Mouse (Mus musculus) kidney, embryonic 15.5 days (tissue): ENCODE measurements at regions not wholly inside any gene's neighbourhood (a gene's known extent, or its start where the extent isn't known, plus 50 kb on each side); places are given as distances from the start of the nearest gene placed in this dataset.

Source experiments
- ATAC-seq: fragments of 200-750 bp; cut with Nextera tagmentation; replicated peaks from 2 replicates; pipeline ENCODE4 v1.8.0; 2017; ENCODE audit warnings: moderate TSS enrichment; ENCODE audit not compliant: low FRiP score
- H3K27ac ChIP-seq: fragments of 300-500 bp; sonication (generic); 2 replicates; pipeline ENCODE4 v1.5.1; 2015; ENCODE audit warnings: mild to moderate bottlenecking, inconsistent platforms
- H3K27me3 ChIP-seq: fragments of 300-500 bp; sonication (generic); 2 replicates; pipeline ENCODE4 v1.6.1; 2015; ENCODE audit warnings: inconsistent platforms
- H3K36me3 ChIP-seq: fragments of 300-500 bp; sonication (generic); 2 replicates; pipeline ENCODE4 v1.6.1; 2015; ENCODE audit warnings: inconsistent platforms
- H3K4me1 ChIP-seq: fragments of 300-500 bp; sonication (generic); 2 replicates; pipeline ENCODE4 v1.6.1; 2015; ENCODE audit warnings: inconsistent platforms
- H3K4me2 ChIP-seq: fragments of 300-500 bp; sonication (generic); 2 replicates; pipeline ENCODE4 v1.6.1; 2015; ENCODE audit warnings: moderate library complexity, mild to moderate bottlenecking, inconsistent platforms
- H3K4me3 ChIP-seq: fragments of 300-500 bp; sonication (generic); replicated peaks from 2 replicates; pipeline ENCODE4 v1.5.1; 2015; ENCODE audit warnings: mild to moderate bottlenecking, inconsistent platforms
- H3K9ac ChIP-seq: fragments of 300-500 bp; sonication (generic); 2 replicates; pipeline ENCODE4 v1.6.1; 2015; ENCODE audit warnings: mild to moderate bottlenecking, inconsistent platforms
- H3K9me3 ChIP-seq: fragments of 300-500 bp; sonication (generic); replicated peaks from 2 replicates; pipeline ENCODE4 v1.6.1; 2016; ENCODE audit warnings: inconsistent platforms
- WGBS: fragments of 180-500 bp; shearing (Covaris S2); methylation state at CpG from one replicate; pipeline ENCODE4 v1.1.7; 2015; ENCODE audit warnings: mixed read lengths; 5-methylcytosine and 5-hydroxymethylcytosine counted together

DNA sequence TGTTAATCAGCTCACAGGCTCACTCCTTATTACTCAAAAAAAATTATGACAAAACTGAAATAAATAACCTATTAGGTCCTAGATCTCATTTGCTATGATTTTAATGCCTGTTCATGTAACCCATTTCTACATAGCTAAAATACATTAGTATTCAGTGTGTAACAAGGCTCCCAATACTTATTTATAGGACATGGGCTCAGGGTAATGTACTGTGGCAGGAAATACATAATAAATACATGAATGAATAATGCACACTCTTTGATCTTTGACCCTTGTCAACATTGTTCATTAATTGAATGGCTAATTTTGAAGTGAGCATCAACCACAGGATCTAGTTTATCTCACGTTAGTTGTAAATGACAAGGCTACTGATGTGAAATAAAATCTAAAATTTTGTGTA is 340.4 kb upstream of the Tecrl start:
- no peak for ATAC-seq

DNA sequence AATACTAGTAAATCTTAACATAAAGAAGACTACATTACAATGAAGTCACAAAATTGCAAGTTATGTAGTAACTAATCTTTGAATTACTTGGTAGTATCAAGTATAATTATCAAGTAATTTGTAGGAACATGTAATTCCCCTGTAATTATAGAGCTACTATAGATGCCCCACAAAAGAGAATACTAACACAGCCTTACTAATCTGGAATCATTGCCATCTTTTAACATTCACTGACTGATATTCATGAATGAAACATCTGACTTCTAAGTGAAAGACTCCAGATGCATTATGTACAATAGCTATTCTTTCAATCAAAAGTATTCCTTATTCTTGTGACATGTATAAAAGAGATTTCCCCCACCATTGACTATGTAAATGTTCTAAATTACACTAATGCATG is 337.3 kb upstream of the Tecrl start:
- Histone ChIP-seq H3K27ac (no peak overlapping the region), H3K4me2 (no peak overlapping the region), H3K36me3 (no peaks in the 10 kb centered on the region), H3K9ac (no peak overlapping the region), H3K4me3 (no peak overlapping the region), H3K27me3 (no peaks in the 10 kb centered on the region), H3K4me1 (no peaks in the 10 kb centered on the region), H3K9me3 (no peaks in the 10 kb centered on the region)
- no peak for ATAC-seq

More for the DNA sequence above, 340.4 kb upstream of the Tecrl start:
- Histone ChIP-seq H3K4me1 (no peaks in the 10 kb centered on the region), H3K9ac (no peak overlapping the region), H3K27ac (no peak overlapping the region), H3K4me3 (no peak overlapping the region), H3K4me2 (no peak overlapping the region), H3K36me3 (no peaks in the 10 kb centered on the region), H3K9me3 (no peaks in the 10 kb centered on the region), H3K27me3 (no peaks in the 10 kb centered on the region)
- 66% methylated on average over 1 of the region's 1 CpGs for whole genome bisulfite sequencing

DNA sequence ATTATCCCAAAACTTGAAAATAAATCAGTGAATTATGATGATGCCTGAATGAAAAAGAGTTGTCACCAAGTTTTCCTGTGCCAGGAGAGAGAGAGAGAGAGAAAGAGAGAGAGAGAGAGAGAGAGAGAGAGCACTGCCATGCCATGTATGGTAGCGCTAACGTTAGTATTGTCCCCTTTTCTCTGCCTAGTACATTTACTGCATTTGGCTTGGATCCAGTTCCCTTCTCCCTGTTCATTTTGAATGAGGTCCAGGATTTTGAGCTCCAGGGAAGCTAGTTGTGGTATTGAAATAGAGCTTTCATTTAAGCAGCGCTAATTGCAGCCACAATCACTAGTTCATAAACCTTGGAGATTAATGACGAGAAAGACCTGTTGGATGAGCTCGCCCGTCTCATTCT is 323.4 kb upstream of the Tecrl start:
- Histone ChIP-seq H3K36me3 (no peaks in the 10 kb centered on the region), H3K4me1 (no peaks in the 10 kb centered on the region), H3K9ac (no peak overlapping the region), H3K4me3 (no peak overlapping the region), H3K9me3 (no peaks in the 10 kb centered on the region), H3K27ac (no peak overlapping the region), H3K27me3 (no peaks in the 10 kb centered on the region), H3K4me2 (no peak overlapping the region)
- no peak for ATAC-seq
- WGBS = 73% methylated on average over 6 of the region's 6 CpGs

DNA sequence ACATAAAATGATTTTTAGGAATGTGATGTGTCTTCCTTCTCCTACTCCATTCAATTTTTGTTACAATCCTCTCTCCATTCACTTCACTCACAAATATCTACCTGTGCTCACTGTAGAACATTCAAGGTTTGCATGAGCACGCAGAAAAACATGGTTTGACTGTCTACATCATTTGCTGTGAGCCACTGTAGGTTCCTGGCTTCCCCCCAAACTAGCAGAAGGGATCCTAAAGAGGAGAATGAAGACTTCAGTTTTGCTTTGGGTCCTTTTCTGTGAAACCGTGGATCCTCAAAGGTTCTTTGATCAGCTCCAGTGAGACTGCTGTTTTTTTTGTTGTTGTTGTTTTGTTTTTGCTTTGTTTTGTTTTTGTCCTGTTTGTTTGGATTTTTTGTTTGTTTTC is 304.1 kb upstream of the Tecrl start:
- H3K4me2 ChIP-seq = no peak overlapping the region
- no peak for ATAC-seq
- H3K9me3 ChIP-seq = no peaks in the 10 kb centered on the region
- no peak overlapping the region for H3K9ac ChIP-seq
- H3K36me3 ChIP-seq = no peaks in the 10 kb centered on the region
- H3K27me3 ChIP-seq = no peaks in the 10 kb centered on the region
- H3K4me1 ChIP-seq = no peaks in the 10 kb centered on the region
- 72% methylated on average over 2 of the region's 2 CpGs for WGBS
- H3K27ac ChIP-seq = no peak overlapping the region
- H3K4me3 ChIP-seq = no peak overlapping the region

DNA sequence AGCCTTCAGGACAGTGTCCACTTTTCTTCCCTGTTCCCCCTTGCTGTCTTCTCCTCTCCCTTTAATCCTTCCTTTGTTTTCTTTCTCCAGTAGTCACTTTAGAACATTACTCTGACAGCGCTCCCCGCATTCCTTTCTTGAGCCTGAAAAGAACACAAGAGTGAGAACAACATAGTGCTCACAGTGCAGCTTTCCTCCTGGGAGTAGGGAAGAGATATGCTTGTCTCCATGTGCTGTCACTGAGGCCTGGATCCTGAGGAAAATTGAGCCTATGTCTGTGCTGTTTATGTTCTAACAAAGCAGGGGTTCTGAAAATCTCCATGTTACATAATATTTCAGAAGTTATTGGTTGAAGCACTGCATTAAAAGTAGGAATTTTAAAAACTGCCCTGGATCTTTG is 296.3 kb upstream of the Tecrl start:
- no peaks in the 10 kb centered on the region for H3K36me3 ChIP-seq
- H3K9me3 ChIP-seq = no peaks in the 10 kb centered on the region
- H3K4me3 ChIP-seq = no peak overlapping the region
- no peaks in the 10 kb centered on the region for H3K4me1 ChIP-seq
- no peaks in the 10 kb centered on the region for H3K27me3 ChIP-seq
- 60% methylated on average over 2 of the region's 2 CpGs for WGBS
- no peak for ATAC-seq
- H3K9ac ChIP-seq = no peak overlapping the region
- H3K4me2 ChIP-seq = no peak overlapping the region
- no peak overlapping the region for H3K27ac ChIP-seq

DNA sequence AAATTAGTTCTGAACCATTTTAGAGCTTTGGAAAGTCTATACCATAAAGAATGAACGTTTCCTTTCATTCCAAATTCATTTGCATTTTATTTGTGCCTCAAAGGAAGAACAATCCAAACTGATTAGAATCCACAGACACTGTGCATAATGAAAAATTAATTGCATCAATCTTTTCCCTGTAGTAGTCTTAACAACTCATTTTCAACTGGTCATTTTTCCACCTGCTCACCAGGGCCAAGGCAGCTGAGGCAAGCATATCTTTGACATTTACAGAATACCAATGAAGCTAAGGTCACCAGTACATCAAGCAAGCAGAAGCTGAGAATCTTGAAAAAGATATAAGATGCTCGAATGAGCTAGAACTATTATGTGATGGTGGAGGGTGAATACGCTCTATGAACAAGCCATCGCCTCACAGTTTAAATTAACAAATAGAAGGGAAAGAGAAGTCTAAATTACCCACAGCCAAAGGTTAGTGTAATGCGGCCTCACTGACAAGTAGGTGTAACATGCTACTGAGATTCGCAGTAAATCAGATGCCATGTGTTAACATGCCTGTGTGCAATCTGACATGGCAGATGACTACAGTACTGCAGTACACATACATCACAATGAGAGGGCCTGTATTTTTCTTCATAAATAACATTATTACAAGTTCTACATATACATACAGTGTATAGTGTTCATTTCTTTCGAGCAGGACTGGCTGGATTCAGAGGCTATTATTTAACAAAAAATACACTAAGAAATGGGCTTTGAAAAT is 267.8 kb upstream of the Tecrl start:
- Histone ChIP-seq H3K27me3 (no peaks in the 10 kb centered on the region), H3K4me3 (no peak overlapping the region), H3K4me1 (no peaks in the 10 kb centered on the region), H3K36me3 (no peaks in the 10 kb centered on the region), H3K9ac (no peak overlapping the region), H3K4me2 (no peak overlapping the region), H3K27ac (no peak overlapping the region), H3K9me3 (no peaks in the 10 kb centered on the region)
- WGBS = 83% methylated on average over 7 of the region's 7 CpGs
- ATAC-seq = no peak

DNA sequence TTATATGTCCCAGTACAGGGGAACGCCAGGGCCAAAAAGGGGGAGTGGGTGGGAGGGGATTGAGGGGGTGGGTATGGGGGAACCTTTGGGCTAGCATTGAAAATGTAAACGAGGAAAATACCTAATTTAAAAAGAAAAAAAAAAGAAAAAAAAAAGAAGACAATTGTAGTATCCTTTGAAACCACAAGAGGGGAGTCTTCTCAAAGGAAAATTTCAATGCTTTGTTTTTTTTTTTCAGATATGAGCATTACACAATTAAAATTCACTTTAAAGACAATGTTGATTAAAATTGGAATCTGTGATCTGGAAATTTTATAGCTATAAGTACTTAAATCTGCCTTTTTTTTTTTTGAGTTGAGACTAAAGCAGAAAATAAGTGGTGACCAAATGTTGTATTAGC is 255.8 kb upstream of the Tecrl start:
- H3K9ac ChIP-seq = no peak overlapping the region
- no peaks in the 10 kb centered on the region for H3K4me1 ChIP-seq
- H3K36me3 ChIP-seq = no peaks in the 10 kb centered on the region
- no peak overlapping the region for H3K27ac ChIP-seq
- H3K27me3 ChIP-seq = no peaks in the 10 kb centered on the region
- H3K4me2 ChIP-seq = no peak overlapping the region
- ATAC-seq = no peak
- no peaks in the 10 kb centered on the region for H3K9me3 ChIP-seq
- no peak overlapping the region for H3K4me3 ChIP-seq
- WGBS = 44% methylated on average over 2 of the region's 2 CpGs

DNA sequence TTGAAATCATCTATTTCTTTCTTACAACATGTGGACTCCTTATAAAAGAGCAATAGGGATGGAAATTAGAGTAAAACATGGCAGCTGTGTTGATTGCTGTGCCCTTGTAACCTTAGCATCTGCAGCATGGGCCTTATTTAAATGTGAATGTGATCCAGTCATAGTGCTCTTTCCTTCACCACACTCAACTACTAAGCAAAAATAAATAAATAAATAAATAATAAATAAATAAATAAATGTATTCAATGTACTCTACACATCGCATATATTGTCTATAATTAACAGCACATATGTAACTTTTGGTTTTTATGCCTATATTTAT is 238.3 kb upstream of the Tecrl start:
- Histone ChIP-seq H3K27me3 (no peaks in the 10 kb centered on the region), H3K27ac (no peak overlapping the region), H3K4me2 (no peak overlapping the region), H3K9me3 (no peaks in the 10 kb centered on the region), H3K4me1 (no peaks in the 10 kb centered on the region), H3K9ac (no peak overlapping the region), H3K4me3 (no peak overlapping the region), H3K36me3 (no peaks in the 10 kb centered on the region)
- no peak for ATAC-seq
- WGBS = 86% methylated on average over 1 of the region's 1 CpGs

DNA sequence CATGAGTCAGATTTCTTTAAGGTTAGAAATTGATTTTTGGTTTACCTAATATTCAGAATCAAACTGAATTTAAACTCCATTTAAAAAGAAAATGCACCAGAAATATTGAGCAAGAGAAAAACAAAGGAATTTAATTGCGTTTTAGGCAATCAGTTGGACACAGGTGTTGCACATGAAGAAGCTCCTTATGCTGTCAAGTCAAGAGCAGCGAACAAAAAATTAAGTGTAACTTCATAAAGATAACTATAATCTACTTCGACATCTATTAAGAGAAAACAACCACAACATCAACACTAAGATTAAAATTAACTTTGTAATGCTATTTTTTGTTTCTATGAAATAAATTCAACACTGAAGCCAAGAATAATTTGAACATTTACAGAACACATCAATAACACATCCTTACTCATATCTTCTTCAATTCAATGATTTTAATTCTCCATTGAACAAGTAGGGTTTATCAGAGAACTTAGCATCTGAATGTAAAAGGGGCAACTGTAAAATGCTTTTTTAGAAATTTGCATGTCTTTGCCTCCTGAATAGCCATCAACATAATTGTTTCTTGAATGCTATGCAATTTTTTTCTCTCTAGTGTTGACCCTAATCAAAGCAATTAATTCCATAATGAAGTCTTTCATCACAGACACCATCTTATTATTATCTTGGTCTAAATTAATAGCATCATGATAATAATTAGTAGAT is 237.7 kb upstream of the Tecrl start:
- no peaks in the 10 kb centered on the region for H3K36me3 ChIP-seq
- no peak overlapping the region for H3K4me2 ChIP-seq
- no peaks in the 10 kb centered on the region for H3K9me3 ChIP-seq
- no peaks in the 10 kb centered on the region for H3K27me3 ChIP-seq
- no peak overlapping the region for H3K27ac ChIP-seq
- H3K9ac ChIP-seq = no peak overlapping the region
- 86% methylated on average over 3 of the region's 3 CpGs for WGBS
- H3K4me1 ChIP-seq = no peaks in the 10 kb centered on the region
- ATAC-seq = no peak
- no peak overlapping the region for H3K4me3 ChIP-seq
